Mouse (Mus musculus): ENCODE measurements around the gene Cald1.

Gene Cald1

GRCm38 (mm10) chr6:34776396-34776795 is 178.1 kb downstream of the Cald1 start:
- DNase-seq, result no peak

GRCm38 (mm10) chr6:34777094-34777493 is 178.8 kb downstream of the Cald1 start:
- DNase-seq, result no peak

GRCm38 (mm10) chr6:34777981-34778668 is 179.8 kb downstream of the Cald1 start:
- no peak for DNase-seq

DNA sequence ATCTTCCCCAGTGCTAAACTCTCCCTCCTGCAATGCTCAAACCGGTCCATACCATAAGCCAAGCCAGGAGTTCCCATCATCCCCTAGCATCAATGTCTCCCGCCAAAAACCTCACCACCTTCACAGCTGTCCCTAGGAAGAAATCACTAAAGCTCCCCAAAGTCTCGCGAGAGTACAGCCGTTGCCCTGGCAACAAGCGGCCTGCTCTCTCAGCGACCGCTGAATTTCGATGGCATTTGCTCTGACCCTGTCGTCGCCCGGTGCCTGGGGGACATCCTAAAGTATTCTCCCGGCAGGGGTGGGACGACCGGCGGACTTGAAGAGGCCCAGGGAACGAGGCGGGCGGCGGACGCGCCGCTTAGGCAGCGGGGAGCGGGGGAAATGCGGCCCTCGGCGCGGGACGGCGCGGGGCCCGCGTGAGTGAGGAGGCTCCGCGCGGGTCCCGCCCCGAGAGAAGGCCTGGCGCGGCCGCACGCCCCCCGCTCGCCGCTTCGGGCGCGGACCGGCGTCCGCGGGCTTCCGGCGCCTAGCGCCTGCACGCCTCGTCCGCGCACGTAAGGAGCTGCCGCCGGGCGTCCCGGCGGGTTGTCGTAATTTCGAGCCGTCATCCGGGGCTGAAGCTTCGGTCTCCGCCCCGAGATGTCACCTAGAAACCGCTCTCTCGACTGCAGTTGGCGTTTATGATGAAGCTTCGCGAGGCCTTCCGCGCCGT is 182.1 kb downstream of the Cald1 start, which contains the start of gene Agbl3:
TSS of gene Agbl3 (plus strand) at position 202 of the 712 bp plus-strand sequence.
- peak; percentile 96 for DNase-seq

GRCm38 (mm10) chr6:34780943-34781289 is 182.6 kb downstream of the Cald1 start:
- no peak for DNase-seq

- no peak for DNase-seq
These were observed 184.2 kb downstream of the Cald1 start for GRCm38 (mm10) chr6:34782493-34782892.

- no peak for DNase-seq
These were observed 198.6 kb downstream of the Cald1 start for GRCm38 (mm10) chr6:34796881-34797280.

- DNase-seq, result no peak
These were observed 199.6 kb downstream of the Cald1 start for GRCm38 (mm10) chr6:34797887-34798286.

GRCm38 (mm10) chr6:34805582-34805981 is 207.3 kb downstream of the Cald1 start:
- DNase-seq, result no peak

GRCm38 (mm10) chr6:34810651-34811050 is 212.4 kb downstream of the Cald1 start:
- no peak for DNase-seq

DNA sequence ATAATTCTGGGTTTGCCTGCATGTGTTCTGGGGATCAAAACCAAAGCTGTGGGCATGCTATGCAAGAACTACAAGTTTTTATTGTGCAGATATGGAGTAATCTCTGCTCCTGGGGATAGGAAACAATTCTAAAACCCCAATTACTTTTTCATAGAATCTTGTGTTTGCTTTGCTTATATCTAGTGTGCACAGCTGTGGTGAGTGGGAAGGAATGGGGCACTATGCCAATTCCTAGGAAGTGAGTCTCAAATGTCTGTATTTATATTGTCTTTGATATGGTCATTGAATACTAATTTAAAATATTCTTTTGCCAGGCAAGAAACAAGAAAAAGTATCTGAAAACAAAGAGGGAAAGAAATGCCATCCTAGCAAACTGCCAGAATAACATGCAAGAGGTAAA is 226.1 kb downstream of the Cald1 start:
- no peak for DNase-seq
